Mouse (Mus musculus) bone marrow macrophage, adult 2 months (primary cell): Measurements from ENCODE around the gene Grip1.

Source experiments
- CTCF ChIP-seq: IDR thresholded peaks from 2 replicates; pipeline ENCODE4 v1.5.1; 2012; ENCODE audit warnings: low read depth, mild to moderate bottlenecking, low read length, moderate library complexity
- POLR2A ChIP-seq: IDR thresholded peaks from 2 replicates; pipeline ENCODE4 v1.6.1; 2012; ENCODE audit warnings: mild to moderate bottlenecking, low read depth, low read length, borderline replicate concordance

- TF ChIP-seq CTCF (no peak), POLR2A (no peak)
These were observed 268.8 kb downstream of the Grip1 start for GRCm38 (mm10) chr10:119722471-119722870.
